Mouse (Mus musculus) heart, postnatal 0 days (tissue): ENCODE measurements around the gene Gm47289.

Experiments
- CTCF ChIP-seq: IDR thresholded peaks from 2 replicates; pipeline ENCODE4 v1.5.1; 2016; ENCODE audit warnings: antibody characterized with exemption, control low read depth, low read depth
- EP300 ChIP-seq: IDR thresholded peaks from 2 replicates; pipeline ENCODE4 v1.6.1; 2016; ENCODE audit warnings: antibody characterized with exemption, low read depth

DNA sequence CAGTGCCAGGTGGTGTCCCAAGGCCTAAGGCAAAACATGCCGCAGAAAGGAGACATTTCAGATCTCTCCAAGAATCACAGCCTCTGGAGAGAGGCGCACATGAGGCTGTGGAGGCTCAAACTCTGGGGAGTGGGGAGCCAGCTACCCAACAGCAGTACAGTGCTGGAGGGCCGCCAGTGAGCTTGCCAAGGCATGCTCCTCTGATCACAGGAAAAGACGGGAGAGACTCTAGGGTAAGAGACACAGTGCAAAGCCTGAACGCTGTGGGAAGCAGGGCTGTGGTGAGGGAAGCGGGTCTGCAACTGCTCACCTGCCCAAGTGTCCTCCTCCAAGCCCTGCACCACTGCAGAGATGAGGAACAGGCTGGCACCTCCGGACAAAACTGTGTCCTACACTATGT lies 3.1 kb upstream of the Gm47289 start:
- TF ChIP-seq CTCF (no peak), EP300 (no peak)
